Mouse (Mus musculus) kidney, postnatal 36 days (tissue): ENCODE results near the gene Olfr320.
"Not testable (repeated sequence)": the region's sequence is repeated elsewhere in the genome, so short reads cannot be mapped to it uniquely, and the experiment has no call there.

Experiments used
- DNase-seq, 2 experiments: peaks; one replicate each; pipeline ENCODE4 v3.0.0; 2021 to 2022; ENCODE audit warnings: mixed read lengths in 2 of 2

Olfr320 gene

GRCm38 (mm10) chr11:58680799-58681198 is at the start of gene Olfr320:
Gene Olfr320 (plus strand): TSS chr11:58681099.
- no peak for DNase-seq

DNA sequence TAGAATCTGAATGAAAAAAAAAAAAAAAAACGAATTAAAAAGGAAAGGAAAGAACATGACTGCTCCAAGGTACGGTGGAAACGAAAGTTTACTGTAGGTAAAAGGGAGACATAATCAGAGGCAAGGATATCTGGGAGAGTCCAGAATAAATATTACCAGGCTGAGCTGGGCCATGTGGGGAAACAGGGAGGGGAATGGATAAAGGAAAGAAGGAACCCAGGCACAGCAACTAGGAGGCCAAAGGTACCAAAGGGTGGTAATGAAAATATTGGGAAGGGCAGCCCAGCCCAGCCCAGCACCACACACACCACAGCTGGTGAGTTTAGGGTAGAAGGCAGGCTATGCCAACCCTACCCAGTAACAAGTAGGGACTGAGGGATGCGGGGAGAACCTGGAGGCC is 46.0 kb upstream of the Olfr320 start:
- DNase-seq = no peak

DNA sequence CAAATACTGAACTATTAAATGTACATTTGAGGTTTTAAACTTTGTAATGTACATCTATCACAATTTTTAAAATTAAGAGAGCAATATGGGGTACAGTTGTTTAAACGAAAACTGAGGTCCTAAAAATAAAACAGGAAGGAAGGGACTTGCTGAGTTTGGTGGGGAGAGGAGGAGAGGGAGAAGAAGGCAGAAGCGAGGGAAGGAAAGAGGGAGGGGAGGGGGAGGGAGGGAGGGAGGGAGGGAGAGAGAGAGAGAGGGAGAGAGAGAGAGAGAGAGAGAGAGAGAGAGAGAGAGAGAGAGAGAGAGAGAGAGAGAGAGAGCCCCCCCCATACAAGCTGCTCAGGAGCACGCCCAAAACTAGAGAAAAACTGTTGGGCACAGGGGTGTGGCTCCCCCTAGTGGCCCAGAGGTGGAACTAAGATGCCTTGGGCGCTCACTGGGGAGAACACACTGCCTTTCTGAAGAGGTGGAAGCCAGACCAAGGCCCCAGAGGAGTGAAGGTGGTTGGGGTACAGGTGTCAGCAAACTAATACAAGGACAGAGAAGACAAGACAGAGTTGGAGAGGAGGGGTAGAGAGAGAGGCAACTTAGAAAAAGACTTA is 44.4 kb upstream of the Olfr320 start:
- peak; percentile 24 to 55 for DNase-seq

DNA sequence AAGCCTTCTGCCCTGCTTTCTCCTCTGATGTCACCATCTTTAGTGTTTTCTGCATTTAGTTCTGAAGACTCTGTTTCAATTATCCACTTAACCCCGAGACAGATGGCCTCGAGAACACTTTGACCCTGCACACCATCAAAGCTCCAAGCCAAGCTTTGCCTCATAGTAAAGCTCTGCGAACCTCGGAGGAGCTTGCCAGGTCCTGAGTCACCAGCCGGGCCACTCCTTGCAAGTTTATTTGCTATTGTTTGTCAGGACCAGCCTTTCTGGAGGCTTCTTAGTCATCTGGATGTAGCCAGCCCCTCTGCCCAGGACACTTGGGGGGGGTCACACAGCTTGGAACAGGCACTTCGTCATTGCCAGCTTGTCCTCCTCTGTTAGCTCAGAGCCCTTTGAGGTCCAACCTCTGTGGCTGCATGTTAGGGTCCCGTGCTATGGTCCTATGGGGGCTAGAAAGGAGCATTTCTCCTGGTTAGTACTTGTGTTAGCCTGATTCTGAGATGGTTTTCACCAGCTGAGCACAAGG is 42.7 kb upstream of the Olfr320 start:
- DNase-seq = no peak

GRCm38 (mm10) chr11:58640272-58640867 is 40.5 kb upstream of the Olfr320 start, which contains the start of gene Trim58:
Gene Trim58 (plus strand): TSS chr11:58640465.
- DNase-seq = peak in 1 of 2 experiments; percentile 19

- DNase-seq = no peak
Observed at GRCm38 (mm10) chr11:58641057-58641456, 39.8 kb upstream of the Olfr320 start.

DNA sequence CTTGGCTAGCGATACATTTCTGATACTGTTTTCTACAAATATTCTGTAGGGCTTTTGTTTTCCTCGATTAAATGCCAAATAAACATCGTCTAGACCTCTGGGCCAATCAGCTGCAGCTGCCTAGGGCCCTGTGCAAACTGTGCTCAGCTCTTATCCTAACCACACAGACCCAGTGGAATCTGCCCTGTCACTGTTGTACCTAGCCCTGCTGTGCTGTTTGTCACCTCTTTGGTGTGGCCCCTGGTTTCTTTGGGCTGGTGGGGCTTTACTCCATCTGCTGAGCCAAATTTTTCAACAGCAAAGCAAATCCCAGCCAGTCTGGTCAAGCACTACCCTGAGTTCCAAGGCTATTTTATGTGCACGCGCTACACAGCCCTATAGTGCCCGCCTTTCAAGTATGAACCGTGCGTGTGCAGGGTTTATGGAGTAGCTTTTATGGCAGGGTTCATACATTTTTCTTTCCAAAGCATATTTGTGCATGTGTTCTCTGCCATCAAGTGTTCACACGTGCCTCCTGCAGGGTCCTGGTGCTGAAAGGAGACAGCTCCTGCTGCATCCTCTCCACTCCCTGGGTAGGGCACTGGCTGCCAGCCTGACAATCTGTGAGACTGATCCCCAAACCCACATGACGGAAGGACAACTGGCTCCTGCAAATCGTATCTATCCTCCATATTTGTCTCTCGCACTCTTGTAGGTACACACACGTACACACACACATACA is 39.1 kb upstream of the Olfr320 start:
- no peak for DNase-seq

DNA sequence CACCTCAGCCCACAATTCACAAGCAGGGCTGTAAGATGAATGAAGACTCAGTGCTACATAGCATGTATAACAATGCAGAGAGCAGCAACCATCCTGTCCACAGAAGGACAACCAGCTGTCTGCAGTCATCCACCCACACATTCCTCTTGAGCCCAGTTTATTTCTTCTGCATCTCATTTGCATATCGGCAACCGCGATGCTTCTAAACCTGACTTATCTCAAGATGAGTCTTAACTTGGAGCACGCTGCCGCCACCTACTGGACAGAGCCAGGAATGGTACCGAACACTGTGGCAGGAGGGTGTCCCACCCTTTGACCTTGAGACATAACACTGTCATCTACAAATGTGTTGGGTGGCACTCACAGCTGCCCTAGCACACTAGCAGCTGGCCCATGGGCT is 37.5 kb upstream of the Olfr320 start:
- DNase-seq = peak in 1 of 2 experiments; percentile 20

DNA sequence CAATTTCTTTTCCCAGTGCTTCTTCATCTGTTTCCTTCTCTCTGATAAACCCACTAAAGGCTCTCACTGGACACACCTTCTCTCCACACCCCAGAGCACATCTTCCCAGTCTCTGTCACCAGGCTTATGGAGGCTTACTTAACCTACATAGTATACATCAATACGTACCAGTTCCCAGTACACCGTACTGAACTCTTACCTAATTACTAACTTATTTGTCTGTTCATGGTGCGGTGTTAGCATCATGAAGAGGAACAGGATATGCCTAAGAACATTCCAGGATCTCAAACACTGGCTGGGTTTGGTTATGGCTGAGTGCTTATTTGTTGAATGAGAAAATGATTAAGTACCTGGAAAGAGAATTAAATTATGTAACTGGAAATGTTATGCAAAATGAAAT is 25.7 kb upstream of the Olfr320 start:
- no peak for DNase-seq

- no peak for DNase-seq
Observed at GRCm38 (mm10) chr11:58658596-58658995, 22.3 kb upstream of the Olfr320 start, which contains the start of gene Olfr322. Gene Olfr322 (plus strand): TSS chr11:58658782.

DNA sequence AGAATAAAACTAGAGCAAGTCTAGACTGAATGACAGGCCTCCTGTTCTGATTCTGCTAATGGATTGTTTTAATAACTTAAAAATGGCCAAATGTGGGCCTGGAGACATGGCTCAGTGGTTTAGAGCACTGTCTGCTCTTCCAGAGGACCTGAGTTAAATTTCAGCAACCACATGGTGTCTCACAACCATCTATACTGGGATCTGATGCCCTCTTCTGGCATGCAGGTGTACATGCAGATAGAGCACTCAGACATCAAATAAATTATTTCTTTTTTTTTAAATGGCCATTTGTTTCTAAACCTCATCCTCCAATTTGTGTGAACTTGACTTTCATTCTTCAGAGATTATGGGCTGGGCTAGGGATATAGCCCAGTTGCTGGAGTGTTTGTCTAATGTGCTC is 11.6 kb upstream of the Olfr320 start:
- DNase-seq = no peak

DNA sequence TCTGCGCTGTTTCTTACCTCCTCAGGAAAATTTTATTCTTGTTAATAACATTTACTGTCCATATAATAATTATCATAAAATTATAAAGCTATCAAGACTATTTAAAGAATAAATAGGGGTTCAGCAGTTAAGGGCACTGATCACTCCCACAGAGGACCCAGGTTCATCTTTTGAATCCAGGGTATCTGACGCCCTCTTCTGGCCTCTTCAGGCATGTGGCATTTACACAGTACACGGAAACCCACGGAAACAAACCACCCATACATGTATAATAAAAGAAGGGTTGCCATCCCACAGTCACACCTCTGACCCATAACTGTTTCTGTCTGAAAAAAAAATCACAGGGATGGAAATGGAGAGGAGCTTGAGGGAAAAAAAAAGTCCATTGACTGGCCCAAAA is 9.1 kb upstream of the Olfr320 start:
- peak in 1 of 2 experiments; percentile 14 for DNase-seq

DNA sequence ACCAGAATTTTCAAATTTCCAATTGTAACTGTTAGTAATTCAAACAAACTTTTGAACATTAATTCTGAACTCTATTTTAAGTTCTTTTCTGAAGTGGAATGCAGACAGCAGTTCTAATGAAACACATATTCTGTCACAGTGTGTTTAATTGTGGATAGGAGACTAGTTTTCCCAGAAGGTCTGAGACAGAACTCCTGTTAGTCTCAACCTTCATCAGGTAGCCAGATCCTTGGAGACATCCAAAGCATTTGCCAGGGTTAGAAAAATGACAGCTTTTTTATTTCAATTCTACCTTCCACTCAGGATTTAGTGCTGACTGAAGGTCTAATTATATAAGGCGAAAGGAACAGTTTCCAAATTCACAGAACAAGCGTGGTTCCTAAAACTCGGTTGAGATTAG is 18.0 kb downstream of the Olfr320 start, which contains the start of gene Olfr319:
Gene Olfr319, plus strand, starts transcription at position 301 of the 400 bp plus-strand sequence.
- DNase-seq = no peak

DNA sequence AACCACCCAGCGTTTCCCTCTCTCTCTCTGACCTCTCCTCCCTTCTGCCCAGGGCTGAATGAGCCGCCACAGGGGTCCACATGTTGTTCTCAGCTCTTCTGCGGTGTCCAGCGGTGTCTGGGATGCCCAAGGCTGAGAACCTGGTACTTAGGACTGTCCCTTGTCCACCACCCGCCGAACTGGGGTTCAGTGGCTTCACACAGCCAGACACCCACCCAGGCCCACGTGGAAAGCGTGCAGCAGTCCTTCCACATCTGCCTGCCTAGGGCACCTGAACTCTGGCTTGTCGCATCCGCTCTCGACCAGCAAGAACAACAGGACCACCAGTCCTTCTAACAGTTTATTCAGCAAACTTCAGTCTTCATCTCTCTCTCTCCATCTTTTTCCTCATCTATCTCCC is 28.2 kb downstream of the Olfr320 start:
- no peak for DNase-seq

- DNase-seq = not testable (repeated sequence)
Observed at GRCm38 (mm10) chr11:58717723-58718122, 36.8 kb downstream of the Olfr320 start.

DNA sequence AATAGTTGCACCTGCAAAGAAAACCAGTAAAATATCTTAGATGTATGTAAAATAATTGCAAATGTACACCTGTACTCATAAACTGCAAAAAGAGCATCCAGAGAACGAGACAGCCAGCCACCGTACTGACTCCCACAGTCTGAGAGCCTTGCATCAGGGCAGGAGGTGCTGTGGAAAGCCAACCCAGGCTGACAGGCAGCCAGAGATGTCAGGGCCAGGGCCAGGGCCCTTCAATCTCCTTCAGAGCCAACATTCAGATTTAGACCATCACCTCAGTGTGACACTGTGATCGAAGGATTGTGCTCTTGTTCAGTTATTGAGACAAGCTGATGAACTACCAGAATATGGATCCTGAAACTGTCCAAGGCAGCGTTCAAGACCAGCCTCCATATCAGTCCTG is 38.8 kb downstream of the Olfr320 start:
- no peak for DNase-seq

GRCm38 (mm10) chr11:58723914-58724313 is 43.0 kb downstream of the Olfr320 start, which contains the start of gene Olfr318:
Gene Olfr318 (minus strand): TSS chr11:58724014.
- DNase-seq = no peak

- DNase-seq = peak; percentile 57 to 69
Observed at GRCm38 (mm10) chr11:58727896-58728650, 47.2 kb downstream of the Olfr320 start.

GRCm38 (mm10) chr11:58733372-58733771 is 52.5 kb downstream of the Olfr320 start:
- no peak for DNase-seq
